In genomic region chrX:98149724-98150392, GRCm38 (mm10) we compare ENCODE assay signal across 8 mouse cellular contexts. TPM values are rescaled to one million over a fixed set of nuclear protein-coding genes. Genes with fewer than 3 reads are reported as not detected.
DNase-seq lines count a peak whose midpoint lies in the region; ATAC-seq and TF ChIP-seq lines count a peak whose summit lies in the region.

No protein-coding gene starts in this region.

- H3K9ac ChIP-seq in heart, adult 2 months (ENCODE audit: low read depth, low read length): peak overlapping the region; percentile 65
- H3K9ac ChIP-seq in intestine, postnatal 0 days (ENCODE audit: low read depth, low read length): no peak overlapping the region

- peak overlapping the region; percentile 44 for H3K4me3 ChIP-seq in heart, adult 2 months
- peak overlapping the region; percentile 24 for H3K4me3 ChIP-seq in intestine, postnatal 0 days (ENCODE audit: low read depth, low read length)

- intact Hi-C loops in heart, adult 2 months (cut with DNase I): loop anchor here (5.0 kb wide), 1 partner anchor 232 kb away; no protein-coding TSS in a partner anchor

- H3K9me3 ChIP-seq in intestine, postnatal 0 days (ENCODE audit: control insufficient read depth): no peaks in the 10 kb centered on the region

- H3K27ac ChIP-seq in heart, adult 2 months: no peak overlapping the region
- no peak overlapping the region for H3K27ac ChIP-seq in intestine, postnatal 0 days (ENCODE audit: low read depth, low read length)

- no peak for TF ChIP-seq EP300 in heart, adult 2 months (IDR thresholded peaks at IDR 0.05; ENCODE audit: insufficient read depth, low read depth, low read length)

- no peak for TF ChIP-seq POLR2A in heart, adult 2 months (IDR thresholded peaks at IDR 0.05; ENCODE audit: insufficient read depth, low read depth, low read length)

- H3K36me3 ChIP-seq in heart, adult 2 months (ENCODE audit: control insufficient read depth, insufficient read depth, low read length): no peaks in the 10 kb centered on the region
- H3K36me3 ChIP-seq in intestine, postnatal 0 days (ENCODE audit: control insufficient read depth, insufficient read depth): no peaks in the 10 kb centered on the region

- no peak for ATAC-seq in intestine, postnatal 0 days
- ATAC-seq in megakaryocyte, adult 5-6 weeks (ENCODE audit: poor library complexity, severe bottlenecking): 0 out of 2 replicates have a peak, but pooled peaks have one; percentile 15

- peak overlapping the region; percentile 58 for H3K4me2 ChIP-seq in intestine, postnatal 0 days (replicated peaks; ENCODE audit: low read depth)

- 12% methylated on average over 29 of the region's 30 CpGs for WGBS in heart, adult 2 months
- 17% methylated on average over 24 of the region's 30 CpGs for WGBS in intestine, postnatal 0 days

- H3K79me2 ChIP-seq in heart, adult 2 months (replicated peaks; ENCODE audit: control insufficient read depth, insufficient read depth, low read length): no peaks in the 10 kb centered on the region

- H3K27me3 ChIP-seq in heart, adult 2 months (ENCODE audit: control insufficient read depth, insufficient read depth, low read length): 0 out of 2 replicates have a peak, but pooled peaks cover 2% of the 10 kb centered on the region
- H3K27me3 ChIP-seq in intestine, postnatal 0 days (replicated peaks; ENCODE audit: control insufficient read depth, insufficient read depth, low read length): peaks cover 15% of the 10 kb centered on the region

- peak; percentile 0 for DNase-seq in thymus, postnatal 25 days
- no peak for DNase-seq in thymus, adult 18-20 months
- peak; percentile 7 for DNase-seq in embryo, embryonic 10 days (ENCODE audit: low spot score)
- peak; percentile 12 to 42 for DNase-seq in heart, adult 2 months
- peak; percentile 3 to 6 for DNase-seq in right cerebral cortex, postnatal 36 days (ENCODE audit: low spot score in 2 of 2)
- DNase-seq in cerebellum, adult 11 months: no peak

- no peak for TF ChIP-seq CTCF in heart, adult 2 months (IDR thresholded peaks at IDR 0.05)
- no peak for TF ChIP-seq CTCF in intestine, postnatal 0 days (IDR thresholded peaks at IDR 0.05; ENCODE audit: low read depth)

- H3K4me1 ChIP-seq in heart, adult 2 months (ENCODE audit: control insufficient read depth, insufficient read depth, low read length): no peaks in the 10 kb centered on the region
- H3K4me1 ChIP-seq in intestine, postnatal 0 days (replicated peaks; ENCODE audit: control insufficient read depth, insufficient read depth, low read length): no peaks in the 10 kb centered on the region

RNA-seq across cellular contexts. Expression of gene Ar, which starts 1.3 kb away (rescaled TPM):
- 1 to 10 TPM; 2.1 to 3.8 TPM for total RNA-seq in heart, adult 2 months (2021)
- 0.59 and 0.97 TPM in 2 replicates for polyA plus RNA-seq in heart, adult 2 months (2012; rRNA removed)
- polyA plus RNA-seq in intestine, postnatal 0 days (2015; fragmentation: Nextera tagmentation; extraction: Ambion mirVana): 0.08 and 0.10 TPM in 2 replicates
- total RNA-seq in megakaryocyte, adult 5-6 weeks (2015): 0.02 and 0.14 TPM in 2 replicates
- 0.04 TPM in 1 of 2 replicates, not detected in the other for total RNA-seq in megakaryocyte, adult 5-6 weeks (2017)

Comparison
In these comparisons a context has a peak if more than half of its experiments do, and no peak if none do; other contexts are left out.
1. DNase-seq: peak in thymus, postnatal 25 days (single experiment), embryo, embryonic 10 days (single experiment), heart, adult 2 months (2 of 2) and right cerebral cortex, postnatal 36 days (2 of 2); none in thymus, adult 18-20 months (0 of 2) and cerebellum, adult 11 months (single experiment).